Mouse (Mus musculus): Measurements from ENCODE around the gene Rpl26. TPM values are rescaled to one million over a fixed set of nuclear protein-coding genes. Genes with fewer than 3 reads are reported as not detected.

Rpl26 gene
- polyA plus RNA-seq (2014; fragmentation: Illumina TruSeq; extraction: RNeasy Lipid Tissue Mini Kit (QIAGEN cat#74804); ENCODE audit: insufficient read depth, low read depth, low replicate concordance) = 2,813 TPM

DNA sequence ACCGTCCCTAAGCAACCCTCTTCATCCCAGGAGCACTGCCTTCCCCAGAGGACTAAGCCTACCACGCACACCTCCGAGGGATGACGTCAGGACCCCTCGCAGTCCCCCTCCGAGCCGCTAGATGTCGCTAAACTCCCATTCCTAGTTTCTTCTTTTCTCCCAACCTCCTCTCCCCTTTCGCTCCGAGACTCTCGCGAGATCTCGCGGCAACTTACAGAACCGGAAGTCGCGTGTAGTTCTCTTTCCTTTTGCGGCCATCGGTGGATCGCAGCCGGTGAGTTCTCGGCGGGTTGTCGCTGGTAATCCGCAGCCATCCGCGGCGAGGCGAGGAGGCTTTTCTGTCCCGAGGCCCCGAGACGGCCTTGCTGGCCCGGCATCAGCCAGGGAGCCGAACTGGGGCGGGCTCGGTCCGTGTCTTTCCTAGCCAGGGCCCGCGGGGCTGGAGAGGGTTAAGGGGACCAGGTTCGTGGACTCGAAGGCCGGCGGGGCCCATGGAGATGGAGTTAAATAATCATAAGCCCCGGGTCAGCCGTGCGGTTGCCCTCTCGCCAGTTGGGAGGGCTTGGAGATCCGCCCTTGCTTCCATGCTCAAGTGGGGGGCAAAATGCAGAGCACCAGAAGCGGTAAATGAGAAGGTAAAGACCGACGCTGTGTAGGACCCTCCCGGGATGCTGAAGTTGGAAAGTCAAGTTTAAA is at the start of gene Rpl26:
Gene Rpl26 (plus strand): TSS at position 233 of the 696 bp plus-strand sequence.

DNA sequence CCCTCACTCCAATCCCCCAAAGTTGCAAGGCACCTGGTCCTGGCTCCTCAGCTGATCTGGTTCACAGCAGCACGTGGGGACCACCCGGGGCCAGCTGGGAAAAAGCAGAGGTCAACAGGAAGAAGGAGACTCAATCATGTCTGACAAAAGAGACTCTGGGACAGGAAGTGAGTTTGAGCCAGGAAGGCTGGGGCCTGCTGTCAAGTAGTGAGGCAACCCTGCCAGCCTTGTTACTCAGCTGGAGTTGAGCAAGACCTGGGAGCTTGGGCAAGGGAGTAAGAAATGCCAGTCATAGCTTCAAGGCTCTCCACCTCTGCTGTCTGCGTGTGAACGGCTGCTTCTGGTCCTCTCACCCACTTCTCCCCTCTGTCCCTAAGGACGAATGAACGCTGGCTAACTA is 29.6 kb upstream of the Rpl26 start, which contains the start of gene Ndel1:
Gene Ndel1 (minus strand): TSS at position 111 of the 400 bp plus-strand sequence.

DNA sequence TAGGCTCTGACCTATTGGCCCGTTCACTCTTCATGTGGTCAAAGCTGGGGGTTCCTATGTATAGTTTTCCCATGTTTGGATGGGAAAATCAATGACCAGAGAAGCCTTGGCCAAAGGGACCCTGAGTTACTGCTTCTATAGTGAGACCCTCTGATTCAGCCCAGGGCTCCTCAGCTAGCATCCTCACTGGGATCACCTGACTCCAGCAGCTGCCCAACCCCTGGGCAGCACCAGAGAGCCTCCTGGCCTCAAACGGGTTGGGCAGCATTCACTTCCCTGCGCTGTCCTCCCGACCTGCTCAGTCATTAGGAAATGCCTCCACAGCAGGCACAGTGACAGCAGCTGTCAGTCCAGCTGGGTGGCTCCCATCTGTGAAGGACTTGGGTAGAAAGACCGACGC is 13.1 kb upstream of the Rpl26 start, which contains the start of gene Rnf222:
Gene Rnf222 (plus strand): TSS at position 301 of the 400 bp plus-strand sequence.

DNA sequence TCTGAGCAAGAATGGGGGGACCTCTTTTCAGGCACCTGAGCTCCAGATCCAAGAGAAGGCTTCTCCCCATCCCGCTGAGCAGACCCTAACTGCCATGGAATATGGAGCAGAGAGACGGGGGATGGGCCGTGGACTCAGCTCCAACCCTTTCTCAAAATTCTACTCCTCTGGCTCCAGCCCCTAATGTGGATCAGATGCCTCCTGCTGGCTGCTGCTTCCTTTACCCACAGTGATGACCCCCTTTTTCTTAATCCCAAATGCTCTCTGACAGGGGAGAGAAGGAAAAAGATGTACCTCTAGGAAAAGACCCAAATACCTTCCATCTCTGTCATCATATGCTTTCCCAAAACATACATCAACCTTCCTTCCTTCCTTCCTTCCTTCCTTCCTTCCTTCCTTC is 25.6 kb downstream of the Rpl26 start, which contains the start of gene Odf4:
Gene Odf4 (minus strand): TSS at position 101 of the 400 bp plus-strand sequence.

Other genes starting within 250 kb of the Rpl26 start
- gene Myh10, start 210.0 kb upstream of the Rpl26 start, polyA plus RNA-seq (2014; fragmentation: Illumina TruSeq; extraction: RNeasy Lipid Tissue Mini Kit (QIAGEN cat#74804); ENCODE audit: insufficient read depth, low read depth, low replicate concordance) = 75.0 TPM
- gene Ndel1, start 29.7 kb upstream of the Rpl26 start, polyA plus RNA-seq (2014; fragmentation: Illumina TruSeq; extraction: RNeasy Lipid Tissue Mini Kit (QIAGEN cat#74804); ENCODE audit: insufficient read depth, low read depth, low replicate concordance) = 43.4 TPM
- not detected for gene Rnf222, start 13.0 kb upstream of the Rpl26 start, polyA plus RNA-seq (2014; fragmentation: Illumina TruSeq; extraction: RNeasy Lipid Tissue Mini Kit (QIAGEN cat#74804); ENCODE audit: insufficient read depth, low read depth, low replicate concordance)
- gene Odf4, start 25.5 kb downstream of the Rpl26 start, polyA plus RNA-seq (2014; fragmentation: Illumina TruSeq; extraction: RNeasy Lipid Tissue Mini Kit (QIAGEN cat#74804); ENCODE audit: insufficient read depth, low read depth, low replicate concordance) = not detected
- gene Arhgef15, start 55.9 kb downstream of the Rpl26 start, polyA plus RNA-seq (2014; fragmentation: Illumina TruSeq; extraction: RNeasy Lipid Tissue Mini Kit (QIAGEN cat#74804); ENCODE audit: insufficient read depth, low read depth, low replicate concordance) = 34.6 TPM
- 9.0 TPM for gene Slc25a35, start 66.5 kb downstream of the Rpl26 start, polyA plus RNA-seq (2014; fragmentation: Illumina TruSeq; extraction: RNeasy Lipid Tissue Mini Kit (QIAGEN cat#74804); ENCODE audit: insufficient read depth, low read depth, low replicate concordance)
- gene Rangrf, start 73.6 kb downstream of the Rpl26 start, polyA plus RNA-seq (2014; fragmentation: Illumina TruSeq; extraction: RNeasy Lipid Tissue Mini Kit (QIAGEN cat#74804); ENCODE audit: insufficient read depth, low read depth, low replicate concordance) = 17.0 TPM
- 2.7 TPM for gene Pfas, start 106.9 kb downstream of the Rpl26 start, polyA plus RNA-seq (2014; fragmentation: Illumina TruSeq; extraction: RNeasy Lipid Tissue Mini Kit (QIAGEN cat#74804); ENCODE audit: insufficient read depth, low read depth, low replicate concordance)
- gene Ctc1, start 114.3 kb downstream of the Rpl26 start, polyA plus RNA-seq (2014; fragmentation: Illumina TruSeq; extraction: RNeasy Lipid Tissue Mini Kit (QIAGEN cat#74804); ENCODE audit: insufficient read depth, low read depth, low replicate concordance) = 14.5 TPM
- 1.7 TPM for gene Aurkb, start 144.1 kb downstream of the Rpl26 start, polyA plus RNA-seq (2014; fragmentation: Illumina TruSeq; extraction: RNeasy Lipid Tissue Mini Kit (QIAGEN cat#74804); ENCODE audit: insufficient read depth, low read depth, low replicate concordance)
- gene Borcs6, start 158.1 kb downstream of the Rpl26 start, polyA plus RNA-seq (2014; fragmentation: Illumina TruSeq; extraction: RNeasy Lipid Tissue Mini Kit (QIAGEN cat#74804); ENCODE audit: insufficient read depth, low read depth, low replicate concordance) = 15.7 TPM
- gene Tmem107, start 169.2 kb downstream of the Rpl26 start, polyA plus RNA-seq (2014; fragmentation: Illumina TruSeq; extraction: RNeasy Lipid Tissue Mini Kit (QIAGEN cat#74804); ENCODE audit: insufficient read depth, low read depth, low replicate concordance) = 46.5 TPM
- 71.0 TPM for gene Vamp2, start 186.9 kb downstream of the Rpl26 start, polyA plus RNA-seq (2014; fragmentation: Illumina TruSeq; extraction: RNeasy Lipid Tissue Mini Kit (QIAGEN cat#74804); ENCODE audit: insufficient read depth, low read depth, low replicate concordance)
- 18.4 TPM for gene Per1, start 193.6 kb downstream of the Rpl26 start, polyA plus RNA-seq (2014; fragmentation: Illumina TruSeq; extraction: RNeasy Lipid Tissue Mini Kit (QIAGEN cat#74804); ENCODE audit: insufficient read depth, low read depth, low replicate concordance)
- 0.12 TPM for gene Hes7, start 218.8 kb downstream of the Rpl26 start, polyA plus RNA-seq (2014; fragmentation: Illumina TruSeq; extraction: RNeasy Lipid Tissue Mini Kit (QIAGEN cat#74804); ENCODE audit: insufficient read depth, low read depth, low replicate concordance)
- 0.39 TPM for gene 9130213A22Rik, start 221.0 kb downstream of the Rpl26 start, polyA plus RNA-seq (2014; fragmentation: Illumina TruSeq; extraction: RNeasy Lipid Tissue Mini Kit (QIAGEN cat#74804); ENCODE audit: insufficient read depth, low read depth, low replicate concordance)
- gene Aloxe3, start 224.3 kb downstream of the Rpl26 start, polyA plus RNA-seq (2014; fragmentation: Illumina TruSeq; extraction: RNeasy Lipid Tissue Mini Kit (QIAGEN cat#74804); ENCODE audit: insufficient read depth, low read depth, low replicate concordance) = 0.39 TPM

All from lung, adult 10 weeks (tissue).